Mouse (Mus musculus): ENCODE measurements around the gene Plekhj1.
"Not testable (repeated sequence)": the region's sequence is repeated elsewhere in the genome, so short reads cannot be mapped to it uniquely, and the experiment has no call there.

DNA sequence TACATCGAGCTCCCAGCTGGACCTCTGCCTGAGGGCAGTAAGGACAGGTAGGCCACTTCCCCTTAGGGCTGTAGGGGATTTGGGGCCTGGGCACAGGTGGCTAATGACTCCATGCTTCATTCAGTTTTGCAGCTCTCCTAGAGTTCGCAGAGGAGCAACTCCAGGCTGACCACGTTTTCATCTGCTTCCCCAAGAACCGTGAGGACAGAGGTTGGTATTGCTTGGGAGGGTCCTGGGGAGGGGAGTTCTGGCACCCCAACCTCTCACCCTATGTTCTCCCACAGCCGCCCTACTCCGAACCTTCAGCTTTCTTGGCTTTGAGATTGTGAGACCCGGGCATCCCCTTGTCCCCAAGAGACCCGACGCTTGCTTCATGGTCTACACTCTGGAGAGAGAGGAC is 30.2 kb upstream of the Plekhj1 start:
- TF ChIP-seq CTCF (IDR thresholded peaks at IDR 0.05; ENCODE audit: extremely low read depth, insufficient read length, insufficient replicate concordance, low read depth, low read length); POLR2A (IDR thresholded peaks at IDR 0.05; ENCODE audit: low read depth, low read length): not testable (repeated sequence)
